Mouse (Mus musculus) bone marrow macrophage, adult 2 months (primary cell): ENCODE data around the gene Ppfia1. TPM values are rescaled to one million over a fixed set of nuclear protein-coding genes. Genes with fewer than 3 reads are reported as not detected.
A peak's percentile ranks its signal among the peaks of the same experiment; 100 is the strongest.

Source experiments
- H3K27ac ChIP-seq: 2 replicates; pipeline ENCODE4 v1.5.1; 2012; ENCODE audit warnings: low read depth, low read length; ENCODE audit not compliant: insufficient read depth
- H3K4me1 ChIP-seq: 2 replicates; pipeline ENCODE4 v1.6.1; 2012; ENCODE audit warnings: low read length; ENCODE audit not compliant: control insufficient read depth, insufficient read depth
- H3K4me3 ChIP-seq: 2 replicates; pipeline ENCODE4 v1.5.1; 2012; ENCODE audit warnings: mild to moderate bottlenecking, low read length, moderate library complexity; ENCODE audit not compliant: insufficient read depth
- CTCF ChIP-seq: IDR thresholded peaks from 2 replicates; pipeline ENCODE4 v1.5.1; 2012; ENCODE audit warnings: low read depth, mild to moderate bottlenecking, low read length, moderate library complexity
- POLR2A ChIP-seq: IDR thresholded peaks from 2 replicates; pipeline ENCODE4 v1.6.1; 2012; ENCODE audit warnings: mild to moderate bottlenecking, low read depth, low read length, borderline replicate concordance
- polyA plus RNA-seq: library from polyadenylated mRNA; stranded (reverse); fragments of >200 nt; gene quantifications from 2 replicates; pipeline ENCODE4 v1.2.4, GENCODE M21; 2012; ENCODE audit not compliant: missing spikeins, insufficient read depth, insufficient read length

Gene Ppfia1
- polyA plus RNA-seq, 1 experiment = 36.0 TPM

DNA sequence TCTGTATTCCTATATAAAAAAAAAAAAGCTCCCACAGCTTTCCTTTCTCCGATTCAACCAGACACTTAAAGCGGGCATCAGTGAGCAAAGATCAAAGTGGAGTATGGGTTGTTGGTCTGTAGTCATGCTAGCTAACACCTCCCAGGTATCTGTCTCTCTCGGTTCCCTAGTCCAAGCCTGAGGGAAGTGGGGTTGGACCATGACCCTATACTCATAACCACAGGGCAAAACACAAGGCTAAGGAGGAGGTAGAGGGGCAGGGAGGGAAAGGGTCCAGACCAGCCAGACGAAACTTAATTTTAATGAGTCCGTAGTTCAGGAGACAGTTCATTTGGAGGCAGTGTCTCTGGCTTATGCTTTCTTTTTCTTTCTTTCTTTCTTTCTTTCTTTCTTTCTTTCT lies 18.7 kb upstream of the Ppfia1 start:
- H3K4me3 ChIP-seq = no peak overlapping the region
- TF ChIP-seq CTCF (no peak), POLR2A (no peak)
- H3K4me1 ChIP-seq = peaks cover 39% of the 10 kb centered on the region
- no peak overlapping the region for H3K27ac ChIP-seq

DNA sequence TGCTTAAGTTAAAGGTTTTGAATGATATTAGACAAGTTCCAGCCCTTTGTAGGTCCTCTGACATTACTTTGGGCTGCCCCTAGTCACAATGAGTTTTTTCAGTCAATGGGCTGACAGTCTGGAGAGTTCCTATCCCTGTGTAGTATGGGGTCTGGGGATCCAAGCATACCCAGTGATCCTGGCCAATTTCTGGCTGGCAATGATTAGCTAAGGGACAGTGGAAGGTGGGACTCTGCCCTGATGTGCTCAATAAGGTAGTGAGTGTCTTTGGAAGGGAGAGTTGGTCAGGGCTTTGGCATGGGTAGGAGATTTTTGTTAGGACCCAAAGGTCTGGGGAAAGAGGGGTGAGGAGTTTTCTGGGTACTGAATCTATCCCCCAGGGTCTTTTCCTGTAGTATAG lies 18.1 kb upstream of the Ppfia1 start:
- peaks cover 32% of the 10 kb centered on the region for H3K4me1 ChIP-seq
- TF ChIP-seq CTCF = no peak
- no peak for TF ChIP-seq POLR2A
- no peak overlapping the region for H3K27ac ChIP-seq
- H3K4me3 ChIP-seq = no peak overlapping the region

DNA sequence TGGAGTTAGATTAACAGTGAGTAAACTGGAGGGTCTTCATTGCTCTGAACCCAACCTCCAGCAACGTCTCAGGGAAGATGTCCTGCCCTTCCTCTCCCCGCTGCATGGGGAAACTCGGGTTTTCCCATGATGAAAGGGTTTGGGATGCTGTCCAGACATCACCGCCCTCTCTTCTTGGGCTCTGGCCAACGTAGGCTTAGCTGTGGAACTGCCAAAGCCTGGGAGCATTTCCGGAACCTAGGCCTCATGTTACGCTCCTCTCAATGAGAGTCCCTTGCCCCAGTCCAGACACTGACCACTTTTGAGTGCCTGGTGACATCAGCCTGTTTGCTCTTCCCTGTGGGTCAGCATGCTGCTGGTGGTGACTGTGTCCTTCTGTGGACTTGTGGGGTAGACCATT lies 15.9 kb upstream of the Ppfia1 start:
- Histone ChIP-seq H3K4me3 (no peak overlapping the region), H3K4me1 (peaks cover 28% of the 10 kb centered on the region), H3K27ac (no peak overlapping the region)
- TF ChIP-seq CTCF (no peak), POLR2A (no peak)

DNA sequence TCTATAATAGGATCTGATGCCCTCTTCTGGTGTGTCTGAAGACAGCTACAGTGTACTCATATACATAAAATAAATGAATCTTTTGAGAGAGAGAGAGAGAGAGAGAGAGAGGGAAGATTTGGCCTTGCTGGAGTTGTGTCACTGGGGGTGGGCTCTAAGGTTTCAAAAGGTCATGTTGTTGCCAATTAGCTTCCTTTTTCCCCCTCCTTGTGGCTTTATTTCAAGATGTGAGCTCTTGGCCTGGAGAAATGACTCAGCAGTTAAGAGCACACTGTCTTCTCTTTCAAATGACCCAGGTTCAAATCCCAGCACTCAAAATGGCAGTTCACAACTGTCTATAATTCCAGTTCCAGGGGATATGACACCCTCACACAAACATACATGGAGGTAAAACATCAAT lies 14.6 kb upstream of the Ppfia1 start:
- Histone ChIP-seq H3K4me1 (peaks cover 28% of the 10 kb centered on the region), H3K27ac (no peak overlapping the region), H3K4me3 (no peak overlapping the region)
- no peak for TF ChIP-seq POLR2A
- TF ChIP-seq CTCF = no peak

DNA sequence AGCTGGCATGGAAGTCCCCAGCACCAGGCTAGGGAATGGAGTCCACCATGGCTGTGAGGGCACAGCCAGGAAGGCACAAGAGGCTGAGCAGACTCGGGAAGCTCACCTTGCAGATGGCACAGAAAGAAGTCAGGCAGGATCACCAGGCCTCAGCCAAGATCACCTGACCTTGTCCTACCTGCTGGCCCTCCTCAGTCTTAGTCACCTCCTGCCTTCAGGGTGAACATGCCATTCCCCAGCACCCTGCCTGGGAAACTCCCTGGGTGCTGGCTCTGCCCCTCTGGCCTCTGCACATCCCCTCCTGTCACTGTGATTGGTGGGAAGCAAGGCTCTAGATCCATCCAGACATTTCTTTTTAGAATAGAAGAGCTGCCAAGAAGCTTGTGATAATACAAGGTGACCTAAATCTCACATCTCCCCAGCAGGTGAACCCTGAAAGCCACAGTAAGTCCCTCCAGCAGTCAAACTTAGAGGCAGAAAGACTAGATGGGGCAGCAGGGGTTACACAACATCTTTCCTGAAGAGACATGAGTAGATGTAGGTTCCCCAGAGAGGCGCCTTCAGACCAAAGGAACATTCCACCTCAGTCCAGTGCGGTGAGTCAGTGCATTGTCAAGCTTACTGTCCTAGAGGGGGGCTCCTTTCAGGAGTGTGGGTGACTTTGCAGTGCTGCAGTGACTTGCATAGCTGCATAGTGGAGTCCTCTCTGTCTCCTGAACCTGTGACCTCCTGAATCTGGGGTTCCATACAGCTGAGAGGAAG lies 13.6 kb upstream of the Ppfia1 start:
- no peak overlapping the region for H3K27ac ChIP-seq
- H3K4me1 ChIP-seq = peaks cover 28% of the 10 kb centered on the region
- no peak overlapping the region for H3K4me3 ChIP-seq
- no peak for TF ChIP-seq POLR2A
- no peak for TF ChIP-seq CTCF

DNA sequence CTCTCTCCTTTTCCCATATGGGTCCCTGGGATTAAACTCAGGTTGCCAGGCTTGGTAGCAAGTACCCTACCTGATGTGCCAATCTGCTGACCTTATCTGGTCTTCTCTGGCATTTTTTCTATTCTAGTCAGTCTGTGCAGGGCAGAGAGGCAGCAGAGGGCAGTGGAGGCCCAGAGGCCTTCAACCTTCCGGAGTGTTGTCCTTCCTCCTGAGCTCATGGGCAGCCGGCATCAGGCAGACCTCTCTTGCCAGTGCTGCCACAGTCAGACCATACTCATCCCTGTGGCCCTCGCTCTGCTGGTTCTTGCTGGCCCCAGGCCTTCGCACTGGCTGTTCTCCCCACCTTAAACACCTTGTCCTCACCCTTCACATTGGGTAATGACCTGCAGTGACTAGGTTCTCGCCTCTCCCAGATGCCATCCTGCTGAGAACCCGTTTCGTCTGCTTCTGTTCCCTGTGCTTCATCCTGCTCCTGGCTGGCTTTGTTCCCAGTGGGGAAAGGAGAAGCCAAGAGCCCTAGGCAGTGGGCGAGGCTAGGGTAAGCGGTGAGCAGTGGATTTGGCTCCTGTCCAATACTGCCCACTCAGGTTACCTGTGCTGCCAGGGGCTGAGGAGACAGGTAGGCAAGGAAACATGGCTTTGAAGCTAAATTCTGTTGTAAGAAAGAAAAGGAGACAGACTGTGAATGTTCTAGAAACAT lies 10.1 kb upstream of the Ppfia1 start:
- peaks cover 6% of the 10 kb centered on the region for H3K4me1 ChIP-seq

DNA sequence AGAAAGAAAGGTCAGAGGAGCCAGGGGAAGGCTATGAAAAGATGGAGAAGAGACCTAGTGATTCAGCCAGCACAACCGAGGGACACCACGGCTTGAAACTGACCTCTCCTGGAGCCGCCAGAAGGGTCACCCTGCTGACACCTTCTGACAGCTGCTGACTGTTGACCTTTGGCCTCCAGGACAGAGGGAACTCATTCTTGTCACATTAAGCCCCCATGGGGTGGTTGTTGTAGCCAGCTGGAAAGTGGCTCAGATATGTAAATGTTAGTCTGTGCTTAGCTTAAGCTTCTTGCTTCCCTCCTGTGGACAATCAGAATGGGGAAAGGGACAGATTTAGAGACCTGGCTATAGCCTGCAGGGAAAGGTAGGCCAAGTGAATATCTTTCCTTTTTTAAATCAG lies 8.5 kb upstream of the Ppfia1 start:
- no peak for TF ChIP-seq POLR2A
- no peak for TF ChIP-seq CTCF
- H3K4me3 ChIP-seq = no peak overlapping the region
- H3K27ac ChIP-seq = no peak overlapping the region
- H3K4me1 ChIP-seq = no peaks in the 10 kb centered on the region

More for the DNA sequence above, 10.1 kb upstream of the Ppfia1 start:
- H3K4me3 ChIP-seq = no peak overlapping the region
- H3K27ac ChIP-seq = no peak overlapping the region
- TF ChIP-seq POLR2A = no peak
- TF ChIP-seq CTCF = no peak

DNA sequence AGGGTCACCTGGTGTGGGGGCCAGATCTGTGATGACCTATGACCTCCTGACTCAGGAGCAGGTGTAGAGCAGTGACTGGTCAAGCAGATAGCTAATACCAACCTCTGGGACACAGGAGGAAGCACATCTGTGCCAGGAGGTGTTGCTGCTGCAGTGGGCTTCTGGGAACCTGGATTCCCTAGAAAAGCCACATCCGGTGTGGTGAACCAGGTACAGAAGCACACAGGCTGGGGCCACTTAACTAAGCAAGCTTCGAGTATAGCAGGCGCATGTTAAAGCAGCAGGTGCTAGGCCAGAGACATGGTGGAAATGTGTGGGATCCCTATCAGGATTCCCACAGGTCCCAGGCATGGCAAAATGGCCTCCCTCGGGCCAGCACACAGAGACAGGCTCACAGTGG lies 7.1 kb upstream of the Ppfia1 start:
- no peak overlapping the region for H3K27ac ChIP-seq
- no peaks in the 10 kb centered on the region for H3K4me1 ChIP-seq
- no peak for TF ChIP-seq CTCF
- no peak overlapping the region for H3K4me3 ChIP-seq

DNA sequence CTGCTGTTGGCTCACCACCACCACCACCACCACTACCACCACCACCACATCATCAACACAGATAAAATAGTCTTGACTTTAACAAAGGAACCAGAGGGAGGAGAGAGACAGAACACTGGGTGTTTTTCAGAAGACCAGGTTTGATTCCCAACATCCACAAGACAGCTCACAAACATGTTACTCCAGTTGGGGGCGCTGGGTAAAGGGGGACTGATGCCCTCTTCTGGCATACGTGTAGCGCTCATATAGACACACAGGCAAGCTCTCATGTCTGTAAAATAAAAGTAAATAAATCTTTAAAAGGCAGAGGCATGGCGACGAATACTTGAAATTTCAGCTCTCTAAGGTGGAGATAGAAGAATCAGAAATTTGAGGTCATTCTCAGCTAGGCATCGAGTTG lies 5.0 kb upstream of the Ppfia1 start:
- H3K27ac ChIP-seq = no peak overlapping the region
- TF ChIP-seq POLR2A (no peak), CTCF (no peak)
- 0 out of 2 replicates have a peak, but pooled peaks cover 2% of the 10 kb centered on the region for H3K4me1 ChIP-seq
- no peak overlapping the region for H3K4me3 ChIP-seq

DNA sequence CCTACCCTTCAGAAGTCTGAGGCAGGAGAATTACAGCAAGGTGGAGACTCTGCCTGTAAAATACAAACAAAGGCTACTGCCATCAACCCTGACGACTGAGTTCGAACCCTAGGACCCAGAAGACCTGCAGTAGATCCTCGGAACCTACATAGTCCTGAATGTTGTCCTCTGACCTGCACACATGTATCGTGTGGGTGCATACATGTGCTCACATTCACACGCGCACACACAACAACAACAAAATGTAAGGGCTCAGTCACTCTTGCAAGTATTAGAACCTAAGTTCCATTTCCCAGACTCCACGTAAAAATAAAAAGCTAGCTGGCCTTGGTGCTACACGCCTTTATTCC lies 569 bp upstream of the Ppfia1 start:
- peak overlapping the region; percentile 84 for H3K4me3 ChIP-seq
- peaks cover 20% of the 10 kb centered on the region for H3K4me1 ChIP-seq
- H3K27ac ChIP-seq = no peak overlapping the region
- no peak for TF ChIP-seq CTCF
- TF ChIP-seq POLR2A = no peak
